ENCODE assay signal across 10 mouse cellular contexts in genomic region chr8:122630696-122631095, GRCm38 (mm10). TPM values are rescaled to one million over a fixed set of nuclear protein-coding genes. Genes with fewer than 3 reads are reported as not detected.
DNase-seq lines count a peak whose midpoint lies in the region; ATAC-seq and TF ChIP-seq lines count a peak whose summit lies in the region.
"Had no signal": no experiment of that assay in that cellular context is flagged by ENCODE, and none has a peak within 500 bp of the region (broad histone marks: within the 10 kb centered on the region; RNA-seq: fewer than 3 reads in every experiment).

No protein-coding gene starts in this region.

- peak; percentile 43 for DNase-seq in heart, postnatal 4 days
- no peak for DNase-seq in heart, adult 8-10 months (ENCODE audit: low spot score)
- no peak for DNase-seq in ES-E14 (ENCODE audit: low read depth, low spot score)
- DNase-seq in kidney, postnatal 0 days (ENCODE audit: low spot score): no peak
- DNase-seq in left cerebral cortex, adult 9 months (ENCODE audit: low spot score in 2 of 2): no peak
- no peak for DNase-seq in frontal cortex, postnatal 10 days (ENCODE audit: low spot score in 2 of 2)
- DNase-seq: adrenal gland, postnatal 14 days had no signal

- no peak overlapping the region for H3K27ac ChIP-seq in ES-E14 (ENCODE audit: insufficient read depth, low read depth, low read length, poor library complexity, severe bottlenecking)
- no peak overlapping the region for H3K27ac ChIP-seq in embryonic facial prominence, embryonic 15.5 days (replicated peaks)
- H3K27ac ChIP-seq in kidney, postnatal 0 days: no peak overlapping the region
- H3K27ac ChIP-seq: left cerebral cortex, adult 2 months had no signal

- in situ Hi-C loops in ES-E14 (cut with MboI; ENCODE audit: low sequenced_read_pairs in 2 of 2, unreplicated experiment in 2 of 2): no loop called here

- H3K4me1 ChIP-seq in ES-E14 (ENCODE audit: control insufficient read depth in 2 of 2, insufficient read depth in 2 of 2, low read length in 2 of 2, poor library complexity in 1 of 2): peaks cover 0 to 6% of the 10 kb centered on the region in 2 experiments; a peak in 1 of 4 replicates
- no peaks in the 10 kb centered on the region for H3K4me1 ChIP-seq in embryonic facial prominence, embryonic 15.5 days
- no peaks in the 10 kb centered on the region for H3K4me1 ChIP-seq in kidney, postnatal 0 days (replicated peaks; ENCODE audit: insufficient read depth, low read length)

- peak overlapping the region; percentile 63 to 66 for H3K4me3 ChIP-seq in ES-E14 (ENCODE audit: insufficient read depth in 1 of 2, low read depth in 1 of 2, low read length in 2 of 2, poor library complexity in 1 of 2, severe bottlenecking in 1 of 2)
- 0 out of 2 replicates have a peak overlapping the region, but pooled peaks have one; percentile 8 for H3K4me3 ChIP-seq in embryonic facial prominence, embryonic 15.5 days (replicated peaks)
- no peak overlapping the region for H3K4me3 ChIP-seq in kidney, postnatal 0 days (replicated peaks; ENCODE audit: low read depth, low read length)
- H3K4me3 ChIP-seq: left cerebral cortex, adult 2 months had no signal

- no peaks in the 10 kb centered on the region for H3K9me3 ChIP-seq in ES-E14 (ENCODE audit: control insufficient read depth, insufficient read depth, low read depth, low read length)
- no peaks in the 10 kb centered on the region for H3K9me3 ChIP-seq in embryonic facial prominence, embryonic 15.5 days (replicated peaks)
- no peaks in the 10 kb centered on the region for H3K9me3 ChIP-seq in kidney, postnatal 0 days (replicated peaks; ENCODE audit: low read length)

- H3K9ac ChIP-seq in ES-E14 (ENCODE audit: insufficient read depth, low read depth, low read length, poor library complexity, severe bottlenecking): peak overlapping the region; percentile 50
- H3K9ac ChIP-seq in embryonic facial prominence, embryonic 15.5 days: no peak overlapping the region
- H3K9ac ChIP-seq in kidney, postnatal 0 days (ENCODE audit: low read depth, low read length): no peak overlapping the region

- 0 out of 2 replicates have a peak, but pooled peaks cover 3% of the 10 kb centered on the region for H3K27me3 ChIP-seq in embryonic facial prominence, embryonic 15.5 days
- H3K27me3 ChIP-seq in kidney, postnatal 0 days (ENCODE audit: insufficient read depth, low read length): no peaks in the 10 kb centered on the region

- 52% methylated on average over 22 of the region's 22 CpGs for WGBS in embryonic facial prominence, embryonic 15.5 days
- WGBS in kidney, postnatal 0 days: 50% methylated on average over 22 of the region's 22 CpGs

- H3K4me2 ChIP-seq in embryonic facial prominence, embryonic 15.5 days (replicated peaks): peak overlapping the region; percentile 19; the same call in 1 of the 2 replicates
- H3K4me2 ChIP-seq in kidney, postnatal 0 days (ENCODE audit: low read length): no peak overlapping the region; the same call in 1 of the 2 replicates

- no peaks in the 10 kb centered on the region for H3K36me3 ChIP-seq in ES-E14 (ENCODE audit: control insufficient read depth, insufficient read depth, low read length, poor library complexity, severe bottlenecking)
- peaks cover 8% of the 10 kb centered on the region; the same call in 1 of the 2 replicates for H3K36me3 ChIP-seq in embryonic facial prominence, embryonic 15.5 days
- no peaks in the 10 kb centered on the region for H3K36me3 ChIP-seq in kidney, postnatal 0 days (ENCODE audit: insufficient read depth, low read length)

- ATAC-seq in embryonic facial prominence, embryonic 15.5 days (ENCODE audit: insufficient number of reproducible peaks, low FRiP score, low TSS enrichment, low read depth): no peak
- peak; percentile 26; the same call in 1 of the 2 replicates for ATAC-seq in kidney, postnatal 0 days (replicated peaks; ENCODE audit: low FRiP score, low read depth)
- no peak for ATAC-seq in activated CD4-positive, CD25-positive, alpha-beta regulatory T cell, adult 4 months

- no peak for TF ChIP-seq CTCF in kidney, postnatal 0 days (IDR thresholded peaks at IDR 0.05; ENCODE audit: low read depth)

TF ChIP-seq in ES-E14, 5 proteins besides CTCF, POLR2A, EP300 and RAD21:
- no peak for TF ChIP-seq MAFK (IDR thresholded peaks at IDR 0.05; ENCODE audit: insufficient read depth, low read depth, low read length)

RNA-seq across cellular contexts. Expression of gene Pabpn1l, which starts 8.2 kb away (rescaled TPM):
- total RNA-seq in heart, postnatal 4 days (2021): not detected
- under 1 TPM in 2 of 4 experiments, not detected in 2; 0.24 to 0.57 TPM for total RNA-seq in heart, adult 8-10 months (2022)
- total RNA-seq in ES-E14 (2012; rRNA removed): not detected in 2 replicates
- polyA plus RNA-seq in embryonic facial prominence, embryonic 15.5 days (2015; fragmentation: Nextera tagmentation; extraction: Ambion mirVana): 0.63 and 1.2 TPM in 2 replicates
- 0.15 and 0.22 TPM in 2 replicates for polyA plus RNA-seq in kidney, postnatal 0 days (2015; fragmentation: Nextera tagmentation; extraction: Ambion mirVana)
- polyA plus RNA-seq in activated CD4-positive, CD25-positive, alpha-beta regulatory T cell, adult 4 months (2017; shearing (Covaris generic)): not detected
- total RNA-seq: adrenal gland, postnatal 14 days; left cerebral cortex, adult 2 months had no signal

RNA-seq across cellular contexts. Expression of gene Trappc2l, which starts 19.3 kb away (rescaled TPM):
- total RNA-seq in heart, postnatal 4 days (2021): 10 to 100 TPM; 48.7 to 56.3 TPM
- total RNA-seq in heart, adult 8-10 months (2022): 10 to 100 TPM; 62.8 to 66.2 (median 63.3) TPM
- total RNA-seq in ES-E14 (2012; rRNA removed): 53.2 and 56.1 TPM in 2 replicates
- polyA plus RNA-seq in embryonic facial prominence, embryonic 15.5 days (2015; fragmentation: Nextera tagmentation; extraction: Ambion mirVana): 54.5 and 62.3 TPM in 2 replicates
- polyA plus RNA-seq in kidney, postnatal 0 days (2015; fragmentation: Nextera tagmentation; extraction: Ambion mirVana): 64.5 and 73.3 TPM in 2 replicates
- polyA plus RNA-seq in activated CD4-positive, CD25-positive, alpha-beta regulatory T cell, adult 4 months (2017; shearing (Covaris generic)): 10 to 100 TPM; 46.3 to 78.4 TPM

RNA-seq across cellular contexts. Expression of gene Galns, which starts 19.4 kb away (rescaled TPM):
- total RNA-seq in heart, postnatal 4 days (2021): 10 to 100 TPM in 1 of 2 experiments, 1 to 10 TPM in 1; 9.2 to 10.6 TPM
- 1 to 10 TPM; 3.5 to 5.2 (median 4.4) TPM for total RNA-seq in heart, adult 8-10 months (2022)
- 8.9 and 9.2 TPM in 2 replicates for total RNA-seq in ES-E14 (2012; rRNA removed)
- polyA plus RNA-seq in embryonic facial prominence, embryonic 15.5 days (2015; fragmentation: Nextera tagmentation; extraction: Ambion mirVana): 11.3 TPM in 2 replicates
- polyA plus RNA-seq in kidney, postnatal 0 days (2015; fragmentation: Nextera tagmentation; extraction: Ambion mirVana): 19.4 and 23.3 TPM in 2 replicates
- 10 to 100 TPM in 1 of 2 experiments, 1 to 10 TPM in 1; 9.8 to 10.5 TPM for polyA plus RNA-seq in activated CD4-positive, CD25-positive, alpha-beta regulatory T cell, adult 4 months (2017; shearing (Covaris generic))

RNA-seq across cellular contexts. Expression of gene Aprt, which starts 54.0 kb away (rescaled TPM):
- total RNA-seq in heart, postnatal 4 days (2021): 10 to 100 TPM; 58.5 to 58.8 TPM
- 10 to 100 TPM; 39.5 to 50.6 (median 44.3) TPM for total RNA-seq in heart, adult 8-10 months (2022)
- 400 and 412 TPM in 2 replicates for total RNA-seq in ES-E14 (2012; rRNA removed)
- polyA plus RNA-seq in embryonic facial prominence, embryonic 15.5 days (2015; fragmentation: Nextera tagmentation; extraction: Ambion mirVana): 298 and 312 TPM in 2 replicates
- 354 and 392 TPM in 2 replicates for polyA plus RNA-seq in kidney, postnatal 0 days (2015; fragmentation: Nextera tagmentation; extraction: Ambion mirVana)
- 100 to 1,000 TPM; 168 to 203 TPM for polyA plus RNA-seq in activated CD4-positive, CD25-positive, alpha-beta regulatory T cell, adult 4 months (2017; shearing (Covaris generic))
